Mouse (Mus musculus) MEL (cell line): Measurements from ENCODE around the gene Stab1. TPM values are rescaled to one million over a fixed set of nuclear protein-coding genes. Genes with fewer than 3 reads are reported as not detected.

ENCODE experiments used
- DNase-seq: peaks from one replicate; pipeline ENCODE4 v3.0.0; 2011; ENCODE audit warnings: low read depth, low spot score
- H3K27ac ChIP-seq: 2 replicates; pipeline ENCODE4 v1.5.1; 2012; ENCODE audit warnings: low read depth, mild to moderate bottlenecking, control low read depth, low read length, moderate library complexity; ENCODE audit not compliant: control insufficient read depth
- H3K27me3 ChIP-seq, 2 experiments: fragments of 150-350 bp in 1 of 2; sonication (generic) in 1 of 2; 2 replicates each; pipeline ENCODE4 v1.6.1; 2012; ENCODE audit warnings: low read length in 2 of 2, mild to moderate bottlenecking in 2 of 2, improper control_type of control experiment in 1 of 2, moderate library complexity in 1 of 2; ENCODE audit not compliant: insufficient read depth in 2 of 2, control insufficient read depth in 1 of 2
- H3K36me3 ChIP-seq, 2 experiments: 2 replicates each; pipeline ENCODE4 v1.6.1; 2012 to 2014; ENCODE audit warnings: low read length in 2 of 2, improper control_type of control experiment in 1 of 2, inconsistent platforms in 1 of 2, mild to moderate bottlenecking in 1 of 2; ENCODE audit not compliant: insufficient read depth in 2 of 2, control insufficient read depth in 1 of 2
- H3K4me1 ChIP-seq, 2 experiments: fragments of 150-350 bp in 1 of 2; sonication (generic) in 1 of 2; 2 replicates each; pipeline ENCODE4 v1.6.1; 2012; ENCODE audit warnings: low read length in 2 of 2, improper control_type of control experiment in 1 of 2, mild to moderate bottlenecking in 1 of 2; ENCODE audit not compliant: insufficient read depth in 2 of 2, control insufficient read depth in 1 of 2
- H3K4me3 ChIP-seq, 2 experiments: fragments of 150-350 bp in 1 of 2; sonication (generic) in 1 of 2; 2 replicates each; pipeline ENCODE4 v1.5.1; 2012; ENCODE audit warnings: low read depth in 2 of 2, low read length in 2 of 2, mild to moderate bottlenecking in 2 of 2, moderate library complexity in 2 of 2, control low read depth in 1 of 2, improper control_type of control experiment in 1 of 2; ENCODE audit not compliant: control insufficient read depth in 1 of 2, insufficient read depth in 1 of 2
- H3K79me2 ChIP-seq: 2 replicates; pipeline ENCODE4 v1.6.1; 2012; ENCODE audit warnings: mild to moderate bottlenecking, low read length, moderate library complexity; ENCODE audit not compliant: control insufficient read depth, poor library complexity, insufficient read depth
- H3K9ac ChIP-seq: 2 replicates; pipeline ENCODE4 v1.6.1; 2012; ENCODE audit warnings: low read depth, mild to moderate bottlenecking, control low read depth, low read length, moderate library complexity; ENCODE audit not compliant: control insufficient read depth, poor library complexity, severe bottlenecking
- H3K9me3 ChIP-seq: fragments of 150-350 bp; sonication (generic); replicated peaks from 2 replicates; pipeline ENCODE4 v1.6.1; 2012; ENCODE audit warnings: mild to moderate bottlenecking, low read length, improper control_type of control experiment, moderate library complexity; ENCODE audit not compliant: insufficient read depth
- BHLHE40 ChIP-seq: IDR thresholded peaks from 2 replicates; pipeline ENCODE4 v1.6.1; 2012; ENCODE audit warnings: low read depth, mild to moderate bottlenecking, inconsistent platforms, low read length, improper control_type of control experiment, borderline replicate concordance
- CHD2 ChIP-seq: IDR thresholded peaks from 2 replicates; pipeline ENCODE4 v1.6.1; 2011; ENCODE audit warnings: low read length, improper control_type of control experiment
- CTCF ChIP-seq, 3 experiments: IDR thresholded peaks in 2 of 3; conservative IDR thresholded peaks in 1 of 3; 2 replicates each; pipeline ENCODE4 v1.5.1; 2011 to 2012; ENCODE audit warnings: low read length in 3 of 3, low read depth in 2 of 3, mild to moderate bottlenecking in 2 of 3, improper control_type of control experiment in 1 of 3, inconsistent platforms in 1 of 3, mixed read lengths in 1 of 3, moderate library complexity in 1 of 3; ENCODE audit not compliant: control insufficient read depth in 1 of 3, insufficient read depth in 1 of 3, poor library complexity in 1 of 3, severe bottlenecking in 1 of 3
- E2F4 ChIP-seq: IDR thresholded peaks from 2 replicates; pipeline ENCODE4 v1.6.1; 2011; ENCODE audit warnings: low read depth, low read length, improper control_type of control experiment, borderline replicate concordance
- EP300 ChIP-seq, 2 experiments: IDR thresholded peaks; 2 replicates each; pipeline ENCODE4 v1.6.1; 2011; ENCODE audit warnings: improper control_type of control experiment in 2 of 2, low read length in 2 of 2, low read depth in 1 of 2, mild to moderate bottlenecking in 1 of 2
- ETS1 ChIP-seq: IDR thresholded peaks from 2 replicates; pipeline ENCODE4 v1.6.1; 2012; ENCODE audit warnings: low read depth, mild to moderate bottlenecking, inconsistent platforms, low read length, improper control_type of control experiment, moderate library complexity
- GABPA ChIP-seq: IDR thresholded peaks from 2 replicates; pipeline ENCODE4 v1.6.1; 2012; ENCODE audit warnings: low read depth, mild to moderate bottlenecking, inconsistent platforms, low read length, improper control_type of control experiment, moderate library complexity
- HCFC1 ChIP-seq: IDR thresholded peaks from 2 replicates; pipeline ENCODE4 v1.6.1; 2012; ENCODE audit warnings: low read depth, mild to moderate bottlenecking, inconsistent platforms, low read length, improper control_type of control experiment, moderate library complexity
- JUND ChIP-seq: IDR thresholded peaks from 2 replicates; pipeline ENCODE4 v1.6.1; 2011; ENCODE audit warnings: low read depth, mild to moderate bottlenecking, improper control_type of control experiment, low read length
- KAT2A ChIP-seq: conservative IDR thresholded peaks from 2 replicates; pipeline ENCODE4 v1.6.1; 2012; ENCODE audit warnings: low read depth, low read length, improper control_type of control experiment, inconsistent platforms
- MAZ ChIP-seq: IDR thresholded peaks from 2 replicates; pipeline ENCODE4 v1.6.1; 2012; ENCODE audit warnings: low read depth, mild to moderate bottlenecking, inconsistent platforms, low read length, improper control_type of control experiment
- MEF2A ChIP-seq: IDR thresholded peaks from 2 replicates; pipeline ENCODE4 v1.6.1; 2014; ENCODE audit warnings: low read depth, mild to moderate bottlenecking, inconsistent platforms, low read length, improper control_type of control experiment; ENCODE audit not compliant: poor library complexity, insufficient replicate concordance, severe bottlenecking; ENCODE audit errors: extremely low read depth
- MXI1 ChIP-seq: IDR thresholded peaks from 2 replicates; pipeline ENCODE4 v1.6.1; 2011; ENCODE audit warnings: mild to moderate bottlenecking, low read depth, low read length, improper control_type of control experiment
- MYC ChIP-seq: IDR thresholded peaks from 2 replicates; pipeline ENCODE4 v1.6.1; 2011; ENCODE audit warnings: low read depth, mild to moderate bottlenecking, low read length, improper control_type of control experiment, moderate library complexity
- NELFE ChIP-seq: IDR thresholded peaks from 2 replicates; pipeline ENCODE4 v1.6.1; 2011; ENCODE audit warnings: low read depth, low read length, improper control_type of control experiment
- NRF1 ChIP-seq: IDR thresholded peaks from 2 replicates; pipeline ENCODE4 v1.6.1; 2014; ENCODE audit warnings: low read depth, mild to moderate bottlenecking, inconsistent platforms, low read length, improper control_type of control experiment, moderate library complexity; ENCODE audit not compliant: poor library complexity, insufficient read depth, severe bottlenecking
- POLR2A ChIP-seq, 2 experiments: IDR thresholded peaks; 2 replicates each; pipeline ENCODE4 v1.6.1; 2011 to 2012; ENCODE audit warnings: low read length in 2 of 2, mild to moderate bottlenecking in 2 of 2, control low read depth in 1 of 2, improper control_type of control experiment in 1 of 2, low read depth in 1 of 2, moderate library complexity in 1 of 2; ENCODE audit not compliant: control insufficient read depth in 1 of 2, insufficient read depth in 1 of 2, poor library complexity in 1 of 2
- POLR2AphosphoS2 ChIP-seq: IDR thresholded peaks from 2 replicates; pipeline ENCODE4 v1.6.1; 2011; ENCODE audit warnings: low read length, improper control_type of control experiment
- POLR2AphosphoS5 ChIP-seq: IDR thresholded peaks from 2 replicates; pipeline ENCODE4 v1.6.1; 2012; ENCODE audit warnings: low read depth, borderline replicate concordance, mild to moderate bottlenecking, inconsistent platforms, low read length, moderate library complexity, mixed read lengths
- RAD21 ChIP-seq: IDR thresholded peaks from 2 replicates; pipeline ENCODE4 v1.6.1; 2011; ENCODE audit warnings: mild to moderate bottlenecking, low read depth, low read length, improper control_type of control experiment
- RCOR1 ChIP-seq: IDR thresholded peaks from 2 replicates; pipeline ENCODE4 v1.6.1; 2012; ENCODE audit warnings: low read depth, mild to moderate bottlenecking, inconsistent platforms, low read length, improper control_type of control experiment
- SIN3A ChIP-seq: IDR thresholded peaks from 2 replicates; pipeline ENCODE4 v1.6.1; 2012; ENCODE audit warnings: low read length, improper control_type of control experiment, inconsistent platforms
- SMC3 ChIP-seq: IDR thresholded peaks from 2 replicates; pipeline ENCODE4 v1.6.1; 2011; ENCODE audit warnings: low read depth, low read length, improper control_type of control experiment
- TAL1 ChIP-seq: IDR thresholded peaks from 2 replicates; pipeline ENCODE4 v1.6.1; 2012; ENCODE audit warnings: mild to moderate bottlenecking, inconsistent platforms, low read length, moderate library complexity, mixed read lengths
- TBP ChIP-seq: IDR thresholded peaks from 2 replicates; pipeline ENCODE4 v1.8.0; 2011; ENCODE audit warnings: low read depth, low read length, improper control_type of control experiment
- TCF12 ChIP-seq: IDR thresholded peaks from 2 replicates; pipeline ENCODE4 v1.6.1; 2014; ENCODE audit warnings: low read depth, mild to moderate bottlenecking, inconsistent platforms, low read length, improper control_type of control experiment, moderate library complexity
- UBTF ChIP-seq: IDR thresholded peaks from 2 replicates; pipeline ENCODE4 v1.6.1; 2012; ENCODE audit warnings: low read depth, mild to moderate bottlenecking, inconsistent platforms, low read length, improper control_type of control experiment, moderate library complexity, borderline replicate concordance; ENCODE audit not compliant: insufficient read depth
- USF1 ChIP-seq: IDR thresholded peaks from 2 replicates; pipeline ENCODE4 v1.6.1; 2014; ENCODE audit warnings: low read depth, mild to moderate bottlenecking, inconsistent platforms, low read length, improper control_type of control experiment, moderate library complexity
- USF2 ChIP-seq, 2 experiments: IDR thresholded peaks; 2 replicates each; pipeline ENCODE4 v1.6.1; 2011 to 2012; ENCODE audit warnings: improper control_type of control experiment in 2 of 2, low read length in 2 of 2, borderline replicate concordance in 1 of 2, inconsistent platforms in 1 of 2, low read depth in 1 of 2, mild to moderate bottlenecking in 1 of 2; ENCODE audit not compliant: insufficient read depth in 1 of 2
- ZC3H11A ChIP-seq: IDR thresholded peaks from 2 replicates; pipeline ENCODE4 v1.6.1; 2012; ENCODE audit warnings: low read depth, mild to moderate bottlenecking, inconsistent platforms, low read length, improper control_type of control experiment
- ZKSCAN1 ChIP-seq: IDR thresholded peaks from 2 replicates; pipeline ENCODE4 v1.6.1; 2012; ENCODE audit warnings: low read depth, mild to moderate bottlenecking, inconsistent platforms, low read length, improper control_type of control experiment, moderate library complexity
- ZNF384 ChIP-seq: IDR thresholded peaks from 2 replicates; pipeline ENCODE4 v1.6.1; 2012; ENCODE audit warnings: low read depth, mild to moderate bottlenecking, inconsistent platforms, low read length, improper control_type of control experiment
- polyA plus RNA-seq, 2 experiments: library from polyadenylated mRNA; stranded (reverse) in 1 of 2; unstranded in 1 of 2; fragments of >175 nt in 1 of 2; fragments of >200 nt in 1 of 2; gene quantifications; 2 replicates each; pipeline versions ENCODE4 v1.2.1 to v1.2.4; 2012; ENCODE audit warnings: low replicate concordance in 2 of 2, low read depth in 1 of 2; ENCODE audit not compliant: insufficient read length in 2 of 2, insufficient read depth in 1 of 2, missing spikeins in 1 of 2
- total RNA-seq: library from RNA; depleted of rRNA; stranded (reverse); fragments of 300-350 nt; gene quantifications from 2 replicates; pipeline ENCODE4 v1.2.3, GENCODE M21; 2012

The Stab1 gene
- total and polyA plus RNA-seq, 3 experiments = 0.15 to 0.40 TPM; not detected in 1

- Histone ChIP-seq H3K4me1 (peaks cover 0 to 13% of the 10 kb centered on the region in 2 experiments; a peak in 2 of 4 replicates), H3K27ac (no peak overlapping the region), H3K9me3 (no peaks in the 10 kb centered on the region)
Measured at GRCm38 (mm10) chr14:31171821-31172220, 3.4 kb upstream of the Stab1 start.

GRCm38 (mm10) chr14:31171386-31171785 lies 2.9 kb upstream of the Stab1 start:
- H3K27ac ChIP-seq = no peak overlapping the region
- no peaks in the 10 kb centered on the region for H3K27me3 ChIP-seq
- peaks cover 2 to 8% of the 10 kb centered on the region in 2 experiments; a peak in 3 of 4 replicates for H3K36me3 ChIP-seq
- no peak for TF ChIP-seq POLR2A (IDR thresholded peaks at IDR 0.05; ENCODE audit: control insufficient read depth in 1 of 2, insufficient read depth in 1 of 2, low read depth in 1 of 2, low read length in 2 of 2, poor library complexity in 1 of 2)
- TF ChIP-seq CTCF (IDR thresholded peaks at IDR 0.05 in 2 of 3, conservative IDR thresholded peaks at IDR 0.05 in 1 of 3; ENCODE audit: control insufficient read depth in 1 of 3, insufficient read depth in 1 of 3, low read depth in 2 of 3, low read length in 3 of 3, poor library complexity in 1 of 3, severe bottlenecking in 1 of 3) = no peak
- TF ChIP-seq ZNF384 = no peak
- no peak for TF ChIP-seq POLR2AphosphoS2
- no peak for TF ChIP-seq SIN3A
- no peak for TF ChIP-seq TCF12
- TF ChIP-seq NRF1 = no peak
- TF ChIP-seq ZKSCAN1 = no peak
- TF ChIP-seq GABPA = no peak
- no peak for TF ChIP-seq TAL1
- TF ChIP-seq POLR2AphosphoS5 = no peak
- no peak for TF ChIP-seq RAD21
- TF ChIP-seq MYC = no peak
- TF ChIP-seq MAZ = no peak
- no peak for TF ChIP-seq KAT2A
- TF ChIP-seq USF1 = no peak
- no peak for TF ChIP-seq ETS1
- TF ChIP-seq E2F4 = no peak
- TF ChIP-seq NELFE = no peak
- TF ChIP-seq JUND = no peak
- no peak for DNase-seq
- H3K4me1 ChIP-seq = peaks cover 0 to 17% of the 10 kb centered on the region in 2 experiments; a peak in 2 of 4 replicates
- H3K9me3 ChIP-seq = no peaks in the 10 kb centered on the region
- no peak overlapping the region for H3K9ac ChIP-seq
- H3K4me3 ChIP-seq = no peak overlapping the region
- no peaks in the 10 kb centered on the region for H3K79me2 ChIP-seq

More at GRCm38 (mm10) chr14:31171821-31172220, 3.4 kb upstream of the Stab1 start:
- Histone ChIP-seq H3K79me2 (no peaks in the 10 kb centered on the region), H3K27me3 (no peaks in the 10 kb centered on the region), H3K36me3 (peaks cover 2 to 8% of the 10 kb centered on the region in 2 experiments; a peak in 3 of 4 replicates), H3K9ac (no peak overlapping the region), H3K4me3 (no peak overlapping the region)
- DNase-seq = no peak
- TF ChIP-seq NELFE = no peak
- TF ChIP-seq MXI1 = no peak
- TF ChIP-seq ETS1 = no peak
- TF ChIP-seq TBP = no peak
- no peak for TF ChIP-seq USF1
- TF ChIP-seq BHLHE40 = no peak
- no peak for TF ChIP-seq ZC3H11A
- TF ChIP-seq UBTF = no peak
- no peak for TF ChIP-seq CHD2
- no peak for TF ChIP-seq MEF2A
- TF ChIP-seq RCOR1 = no peak
- no peak for TF ChIP-seq NRF1
- TF ChIP-seq POLR2AphosphoS5 = no peak
- TF ChIP-seq TAL1 = no peak
- TF ChIP-seq SMC3 = no peak
- no peak for TF ChIP-seq USF2 (IDR thresholded peaks at IDR 0.05; ENCODE audit: borderline replicate concordance in 1 of 2, insufficient read depth in 1 of 2, low read depth in 1 of 2, low read length in 2 of 2)
- TF ChIP-seq HCFC1 = no peak
- TF ChIP-seq EP300 (IDR thresholded peaks at IDR 0.05; ENCODE audit: low read depth in 1 of 2, low read length in 2 of 2) = no peak
- no peak for TF ChIP-seq MYC
